Mouse (Mus musculus) small intestine, adult 10 weeks (tissue): ENCODE data around the gene Cyp2d40. TPM values are rescaled to one million over a fixed set of nuclear protein-coding genes. Genes with fewer than 3 reads are reported as not detected.

Experiments
- polyA plus RNA-seq: library from polyadenylated mRNA; stranded (reverse); fragments of 350-450 nt; fragmentation: Illumina TruSeq; extraction: RNeasy Lipid Tissue Mini Kit (QIAGEN cat#74804); gene quantifications from one replicate; pipeline ENCODE4 v1.2.3, GENCODE M21; 2014; ENCODE audit warnings: low replicate concordance

The Cyp2d40 gene
- polyA plus RNA-seq, result not detected

GRCm38 (mm10) chr15:82763631-82764420 is at the start of gene Cyp2d40:
Gene Cyp2d40 (minus strand): TSS chr15:82764183.

DNA sequence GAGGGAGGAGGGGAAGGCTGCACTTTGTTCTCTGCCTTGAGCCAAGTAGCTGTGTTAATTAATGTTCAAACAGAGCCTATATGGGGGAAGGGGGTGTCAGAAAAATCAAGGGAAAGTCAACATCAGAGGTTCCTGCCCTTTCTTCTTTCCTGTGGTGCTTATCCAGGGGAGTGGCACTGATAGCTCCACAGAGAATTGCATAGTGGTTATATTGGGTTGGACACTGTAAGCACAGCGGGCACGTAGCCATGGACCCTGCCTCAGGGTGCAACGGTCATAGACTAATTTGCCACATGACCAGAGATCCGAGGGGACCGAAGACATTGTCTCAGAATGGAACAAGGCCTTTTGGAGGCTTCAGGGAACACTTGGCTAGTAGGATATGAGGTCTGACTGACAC is 30.3 kb upstream of the Cyp2d40 start, which contains the start of gene Cyp2d26:
TSS of gene Cyp2d26 (minus strand) at position 18 of the 400 bp plus-strand sequence.

Other genes with a start within 250 kb of the Cyp2d40 start
- not detected for gene Cyp2d12, start 209.1 kb downstream of the Cyp2d40 start, polyA plus RNA-seq
- gene Cyp2d34, start 143.2 kb downstream of the Cyp2d40 start, polyA plus RNA-seq, result not detected
- gene Cyp2d26, start 30.1 kb upstream of the Cyp2d40 start, polyA plus RNA-seq, result 100 TPM
- gene Tcf20, start 223.7 kb upstream of the Cyp2d40 start, polyA plus RNA-seq, result 10.4 TPM